Mouse (Mus musculus) hindbrain, embryonic 13.5 days (tissue): ENCODE measurements around the gene Rbfox2. TPM values are rescaled to one million over a fixed set of nuclear protein-coding genes. Genes with fewer than 3 reads are reported as not detected.

Experiments used
- ATAC-seq: fragments of 200-750 bp; cut with Nextera tagmentation; 2 replicates; pipeline ENCODE4 v1.8.0; 2017; ENCODE audit warnings: moderate TSS enrichment; ENCODE audit not compliant: low FRiP score
- H3K27ac ChIP-seq: fragments of 300-500 bp; sonication (generic); 2 replicates; pipeline ENCODE4 v1.5.1; 2015; ENCODE audit warnings: inconsistent platforms, mild to moderate bottlenecking, moderate library complexity
- H3K27me3 ChIP-seq: fragments of 300-500 bp; sonication (generic); 2 replicates; pipeline ENCODE4 v1.6.1; 2015; ENCODE audit warnings: mild to moderate bottlenecking, inconsistent platforms
- H3K36me3 ChIP-seq: fragments of 300-500 bp; sonication (generic); 2 replicates; pipeline ENCODE4 v1.6.1; 2015; ENCODE audit warnings: mild to moderate bottlenecking, inconsistent platforms
- H3K4me1 ChIP-seq: fragments of 300-500 bp; sonication (generic); replicated peaks from 2 replicates; pipeline ENCODE4 v1.6.1; 2015; ENCODE audit warnings: inconsistent platforms
- H3K4me2 ChIP-seq: fragments of 300-500 bp; sonication (generic); 2 replicates; pipeline ENCODE4 v1.6.1; 2015; ENCODE audit warnings: inconsistent platforms, mild to moderate bottlenecking, moderate library complexity
- H3K4me3 ChIP-seq: fragments of 300-500 bp; sonication (generic); 2 replicates; pipeline ENCODE4 v1.5.1; 2015; ENCODE audit warnings: mild to moderate bottlenecking, inconsistent platforms
- H3K9ac ChIP-seq: fragments of 300-500 bp; sonication (generic); 2 replicates; pipeline ENCODE4 v1.6.1; 2015; ENCODE audit warnings: mild to moderate bottlenecking, inconsistent platforms
- H3K9me3 ChIP-seq: fragments of 300-500 bp; sonication (generic); 2 replicates; pipeline ENCODE4 v1.6.1; 2016; ENCODE audit warnings: inconsistent platforms
- WGBS: fragments of 180-500 bp; shearing (Covaris S2); methylation state at CpG from one replicate; pipeline ENCODE4 v1.1.7; 2015; 5-methylcytosine and 5-hydroxymethylcytosine counted together
- polyA plus RNA-seq: library from polyadenylated mRNA; unstranded; fragments of >200 nt; fragmentation: Nextera tagmentation; extraction: Ambion mirVana; gene quantifications from 2 replicates; pipeline ENCODE4 v1.2.1, GENCODE M21; 2015

The Rbfox2 gene
- polyA plus RNA-seq, 1 experiment from 2014 or later = 158 TPM

- H3K9ac ChIP-seq = no peak overlapping the region; the same call in 1 of the 2 replicates
- H3K27me3 ChIP-seq = no peaks in the 10 kb centered on the region
- peaks cover 22% of the 10 kb centered on the region for H3K4me1 ChIP-seq
- 20% methylated on average over 6 of the region's 6 CpGs for WGBS
- no peaks in the 10 kb centered on the region for H3K36me3 ChIP-seq
- no peak overlapping the region for H3K4me2 ChIP-seq
- H3K9me3 ChIP-seq = no peaks in the 10 kb centered on the region
- no peak overlapping the region for H3K4me3 ChIP-seq
- no peak for ATAC-seq
- 0 out of 2 replicates have a peak overlapping the region, but pooled peaks have one; percentile 30 for H3K27ac ChIP-seq
Measured at GRCm38 (mm10) chr15:77056001-77056790, 250.6 kb downstream of the Rbfox2 start.

GRCm38 (mm10) chr15:77054611-77055175 lies 252.1 kb downstream of the Rbfox2 start:
- Histone ChIP-seq H3K4me2 (no peak overlapping the region), H3K9me3 (no peaks in the 10 kb centered on the region), H3K27me3 (no peaks in the 10 kb centered on the region), H3K27ac (no peak overlapping the region), H3K9ac (no peak overlapping the region), H3K4me1 (peaks cover 22% of the 10 kb centered on the region), H3K4me3 (no peak overlapping the region), H3K36me3 (no peaks in the 10 kb centered on the region)
- no peak for ATAC-seq
- WGBS = 59% methylated on average over 5 of the region's 5 CpGs

- Histone ChIP-seq H3K9me3 (no peaks in the 10 kb centered on the region), H3K4me1 (peaks cover 22% of the 10 kb centered on the region), H3K27me3 (no peaks in the 10 kb centered on the region), H3K9ac (no peak overlapping the region), H3K4me3 (no peak overlapping the region), H3K4me2 (no peak overlapping the region), H3K36me3 (no peaks in the 10 kb centered on the region), H3K27ac (no peak overlapping the region)
- ATAC-seq = no peak
- 88% methylated on average over 1 of the region's 1 CpGs for WGBS
Measured at GRCm38 (mm10) chr15:77053021-77053420, 253.8 kb downstream of the Rbfox2 start.

- no peaks in the 10 kb centered on the region for H3K9me3 ChIP-seq
- H3K27ac ChIP-seq = no peak overlapping the region
- no peak for ATAC-seq
- peaks cover 22% of the 10 kb centered on the region for H3K4me1 ChIP-seq
- H3K4me2 ChIP-seq = no peak overlapping the region
- WGBS = 30% methylated on average over 1 of the region's 1 CpGs
- no peak overlapping the region for H3K4me3 ChIP-seq
- H3K9ac ChIP-seq = no peak overlapping the region
- no peaks in the 10 kb centered on the region for H3K27me3 ChIP-seq
- H3K36me3 ChIP-seq = no peaks in the 10 kb centered on the region
Measured at GRCm38 (mm10) chr15:77052176-77052575, 254.6 kb downstream of the Rbfox2 start.

- no peaks in the 10 kb centered on the region for H3K9me3 ChIP-seq
- no peak within 1 kb of the TSS for H3K9ac ChIP-seq
- ATAC-seq = no peak
- no peaks in the 10 kb centered on the region for H3K36me3 ChIP-seq
- 89% methylated on average over 10 of the region's 10 CpGs for WGBS
- H3K4me2 ChIP-seq = no peak within 1 kb of the TSS
- no peaks in the 10 kb centered on the region for H3K27me3 ChIP-seq
- H3K4me3 ChIP-seq = no peak within 1 kb of the TSS
- H3K4me1 ChIP-seq = peaks cover 7% of the 10 kb centered on the region; the same call in 1 of the 2 replicates
- no peak within 1 kb of the TSS for H3K27ac ChIP-seq
Measured at GRCm38 (mm10) chr15:77050570-77050969, 256.2 kb downstream of the Rbfox2 start, which contains the start of gene Mb. Gene Mb, minus strand, starts transcription at chr15:77050670.

GRCm38 (mm10) chr15:77045609-77046008 lies 261.2 kb downstream of the Rbfox2 start:
- Histone ChIP-seq H3K4me1 (peaks cover 2% of the 10 kb centered on the region; the same call in 1 of the 2 replicates), H3K9me3 (no peaks in the 10 kb centered on the region), H3K27ac (no peak overlapping the region), H3K27me3 (no peaks in the 10 kb centered on the region), H3K36me3 (no peaks in the 10 kb centered on the region), H3K9ac (no peak overlapping the region), H3K4me3 (no peak overlapping the region), H3K4me2 (no peak overlapping the region)
- 89% methylated on average over 10 of the region's 10 CpGs for WGBS
- ATAC-seq = no peak

- Histone ChIP-seq H3K9ac (no peak within 1 kb of the TSS), H3K9me3 (no peaks in the 10 kb centered on the region), H3K27me3 (no peaks in the 10 kb centered on the region), H3K4me3 (no peak within 1 kb of the TSS), H3K36me3 (no peaks in the 10 kb centered on the region), H3K4me1 (peaks cover 7% of the 10 kb centered on the region; the same call in 1 of the 2 replicates), H3K27ac (no peak within 1 kb of the TSS), H3K4me2 (no peak within 1 kb of the TSS)
- ATAC-seq = no peak
- WGBS = 88% methylated on average over 12 of the region's 12 CpGs
Measured at GRCm38 (mm10) chr15:77044597-77045320, 262.0 kb downstream of the Rbfox2 start, which contains the start of gene Apol6. Gene Apol6, plus strand, starts transcription at chr15:77044729.

- ATAC-seq = no peak
- no peak overlapping the region for H3K9ac ChIP-seq
- H3K36me3 ChIP-seq = no peaks in the 10 kb centered on the region
- no peak overlapping the region for H3K4me3 ChIP-seq
- H3K4me2 ChIP-seq = no peak overlapping the region
- WGBS = 71% methylated on average over 3 of the region's 3 CpGs
- no peak overlapping the region for H3K27ac ChIP-seq
- no peaks in the 10 kb centered on the region for H3K9me3 ChIP-seq
- H3K4me1 ChIP-seq = peaks cover 29% of the 10 kb centered on the region
- no peaks in the 10 kb centered on the region for H3K27me3 ChIP-seq
Measured at GRCm38 (mm10) chr15:77040784-77041183, 266.0 kb downstream of the Rbfox2 start.

GRCm38 (mm10) chr15:77039211-77039700 lies 267.5 kb downstream of the Rbfox2 start:
- no peak for ATAC-seq
- Histone ChIP-seq H3K9me3 (no peaks in the 10 kb centered on the region), H3K36me3 (no peaks in the 10 kb centered on the region), H3K4me1 (peaks cover 29% of the 10 kb centered on the region), H3K4me3 (no peak overlapping the region), H3K4me2 (no peak overlapping the region), H3K27ac (no peak overlapping the region), H3K27me3 (no peaks in the 10 kb centered on the region), H3K9ac (no peak overlapping the region)
- 77% methylated on average over 9 of the region's 9 CpGs for WGBS

- 39% methylated on average over 11 of the region's 11 CpGs for WGBS
- ATAC-seq = no peak
- Histone ChIP-seq H3K27me3 (no peaks in the 10 kb centered on the region), H3K4me3 (no peak overlapping the region), H3K9me3 (no peaks in the 10 kb centered on the region), H3K4me2 (no peak overlapping the region), H3K9ac (peak overlapping the region; percentile 53; the same call in 1 of the 2 replicates), H3K27ac (peak overlapping the region; percentile 81), H3K36me3 (no peaks in the 10 kb centered on the region), H3K4me1 (peaks cover 29% of the 10 kb centered on the region)
Measured at GRCm38 (mm10) chr15:77037278-77038161, 269.3 kb downstream of the Rbfox2 start.

- H3K27me3 ChIP-seq = no peaks in the 10 kb centered on the region
- no peaks in the 10 kb centered on the region for H3K36me3 ChIP-seq
- peak overlapping the region; percentile 81 for H3K27ac ChIP-seq
- no peak overlapping the region for H3K4me2 ChIP-seq
- no peak overlapping the region for H3K4me3 ChIP-seq
- no peaks in the 10 kb centered on the region for H3K9me3 ChIP-seq
- no peak for ATAC-seq
- H3K4me1 ChIP-seq = peaks cover 29% of the 10 kb centered on the region
- 49% methylated on average over 2 of the region's 2 CpGs for WGBS
- peak overlapping the region; percentile 30; the same call in 1 of the 2 replicates for H3K9ac ChIP-seq
Measured at GRCm38 (mm10) chr15:77036989-77037277, 269.9 kb downstream of the Rbfox2 start.
